Mouse (Mus musculus) frontal cortex, postnatal 36 days (tissue): ENCODE results near the gene Erich3.

Experiments used
- DNase-seq, 2 experiments: peaks; one replicate each; pipeline ENCODE4 v3.0.0; 2022; ENCODE audit warnings: low spot score in 2 of 2

Gene Erich3

DNA sequence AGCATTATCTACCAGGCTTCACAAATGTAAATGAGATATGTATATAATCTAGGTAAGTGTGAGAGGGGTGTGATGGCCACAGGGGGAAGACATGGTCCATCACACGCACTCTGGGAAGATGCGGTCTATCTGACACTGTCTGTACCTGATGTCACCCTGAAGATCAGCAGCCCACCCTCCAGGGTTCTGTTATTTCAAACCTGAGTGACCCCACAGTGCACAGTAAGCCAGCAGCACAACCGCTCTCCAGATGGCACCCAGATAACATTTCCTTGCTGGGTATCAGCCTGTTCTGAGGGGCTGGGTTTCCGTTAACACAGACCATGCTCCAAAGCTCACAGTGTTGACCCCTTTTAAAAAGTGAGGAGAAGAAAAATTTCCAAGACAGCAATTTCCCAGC, 102.7 kb downstream of the Erich3 start:
- no peak for DNase-seq

DNA sequence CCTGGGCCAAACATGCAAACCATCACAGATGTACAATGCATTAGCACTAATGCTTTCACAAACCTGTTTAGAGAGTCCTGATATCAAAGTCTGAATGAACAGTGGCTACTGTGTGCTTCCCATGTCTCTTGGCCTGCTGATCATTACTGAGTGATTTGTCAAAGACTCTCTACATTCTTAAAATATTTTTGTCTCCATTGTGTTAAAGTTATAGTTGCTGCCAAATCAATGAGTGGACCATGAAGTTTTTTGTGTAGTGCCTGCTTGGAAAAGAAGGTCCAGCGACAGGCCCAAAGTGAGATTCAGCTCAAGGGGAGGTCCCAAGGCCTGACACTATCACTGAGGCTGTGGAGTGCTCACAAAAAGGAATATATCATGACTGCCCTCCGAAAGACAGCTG, 108.0 kb downstream of the Erich3 start:
- DNase-seq: no peak

DNA sequence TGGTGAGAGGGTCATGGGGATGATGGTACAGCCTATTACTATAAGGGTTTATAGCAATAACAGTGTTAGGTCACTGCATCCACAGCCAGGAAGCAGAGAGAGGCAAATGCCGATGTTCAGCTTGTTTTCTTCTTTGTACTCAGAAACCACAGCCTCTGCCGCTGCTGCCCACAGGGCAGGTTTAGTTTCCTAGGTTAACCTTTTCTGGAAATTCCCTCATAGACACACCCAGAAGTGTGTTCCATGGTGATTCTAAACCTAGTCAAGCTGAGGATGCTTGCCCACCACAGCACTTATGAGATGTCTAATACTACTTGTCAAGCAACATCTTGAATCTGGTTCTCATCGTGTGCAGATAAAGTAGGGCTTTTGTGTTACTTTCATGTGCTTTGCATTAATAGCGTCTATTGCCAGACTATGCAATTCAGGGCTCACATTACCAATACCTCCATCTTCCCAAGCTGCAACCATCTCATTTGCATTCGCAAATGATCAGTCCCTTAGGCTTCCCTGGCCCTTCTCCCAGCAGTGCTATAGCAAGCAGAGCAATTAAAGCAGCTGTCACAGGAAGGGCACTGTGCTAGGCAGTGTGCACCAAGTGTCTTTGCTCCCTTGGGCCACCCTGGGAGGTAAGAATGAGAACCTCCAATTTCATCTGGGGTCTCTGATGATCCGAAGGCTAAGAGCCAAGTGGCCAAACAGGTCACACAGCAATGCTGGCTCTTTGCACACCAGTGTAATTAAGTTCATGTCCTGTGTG, 115.4 kb downstream of the Erich3 start:
- DNase-seq: no peak

GRCm38 (mm10) chr3:154786354-154786753, 122.7 kb downstream of the Erich3 start:
- no peak for DNase-seq

- no peak for DNase-seq
These were observed 124.0 kb downstream of the Erich3 start for GRCm38 (mm10) chr3:154787611-154788010.

- no peak for DNase-seq
These were observed 129.9 kb downstream of the Erich3 start for GRCm38 (mm10) chr3:154793571-154793970.

DNA sequence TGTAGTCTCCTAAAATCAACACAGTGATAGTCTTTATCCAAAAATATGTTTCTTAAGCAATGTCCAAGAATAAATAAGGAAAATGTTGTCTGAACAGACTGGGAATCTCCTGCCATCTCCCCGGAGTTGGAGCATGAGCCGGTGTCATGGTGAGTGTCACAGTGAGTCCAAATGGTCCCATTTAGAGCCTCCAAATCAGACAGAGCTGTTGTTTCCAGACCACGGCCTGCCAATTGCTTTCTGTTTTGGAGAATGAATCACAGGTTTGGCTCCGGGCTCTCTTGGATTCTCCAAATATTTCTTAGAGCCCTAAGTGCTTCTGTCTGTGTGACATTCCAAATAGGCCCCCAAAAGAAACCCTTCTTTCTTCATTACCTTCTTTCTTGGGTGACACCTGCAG, 135.1 kb downstream of the Erich3 start:
- DNase-seq: no peak

- DNase-seq: no peak
These were observed 136.8 kb downstream of the Erich3 start for GRCm38 (mm10) chr3:154800454-154800853.

DNA sequence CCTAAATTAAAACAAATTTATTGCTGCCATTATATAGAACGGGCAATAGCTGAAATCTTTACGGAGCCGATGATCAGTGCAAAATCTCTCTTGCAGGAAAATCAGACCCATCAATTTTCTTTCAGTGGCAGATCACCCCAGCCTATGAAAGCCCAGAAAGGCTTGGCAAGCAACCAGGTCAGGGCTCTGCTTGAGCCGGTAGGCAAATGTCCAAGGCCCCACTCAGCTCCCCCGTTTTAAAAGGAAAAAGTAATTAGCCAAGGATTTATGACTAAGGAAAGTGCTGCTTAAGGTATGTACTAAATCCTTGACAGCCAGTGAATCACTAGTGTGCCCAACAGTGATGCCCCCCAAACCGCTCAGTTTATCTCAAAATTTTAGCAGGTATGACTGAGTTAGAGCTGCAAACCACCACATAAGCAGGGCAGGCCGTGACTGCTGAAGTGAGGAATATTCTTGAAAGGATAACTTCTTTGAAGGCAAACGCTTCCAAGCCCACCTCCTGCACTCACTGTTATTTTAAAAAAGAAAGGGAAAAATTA, 137.3 kb downstream of the Erich3 start:
- no peak for DNase-seq

DNA sequence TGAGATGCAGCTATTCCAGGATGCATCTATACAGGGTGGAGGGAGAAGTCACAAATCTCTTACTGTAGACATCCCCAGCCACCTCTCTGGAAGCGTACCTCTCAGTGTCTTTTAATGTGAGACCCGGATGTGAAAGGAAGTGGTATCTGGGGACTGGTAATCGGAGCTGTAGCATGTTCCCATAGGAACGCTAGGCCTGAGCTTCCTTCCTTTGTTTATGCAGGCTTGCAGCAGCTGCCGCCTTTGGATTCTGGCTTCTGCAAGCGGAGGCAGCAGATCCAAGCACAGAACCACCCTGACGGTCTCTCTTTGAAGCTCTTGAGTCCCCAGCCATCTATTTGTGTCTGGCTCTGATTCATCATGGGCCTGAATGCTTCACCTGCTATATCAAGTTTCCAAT, 143.0 kb downstream of the Erich3 start:
- DNase-seq: peak; percentile 48 to 74

DNA sequence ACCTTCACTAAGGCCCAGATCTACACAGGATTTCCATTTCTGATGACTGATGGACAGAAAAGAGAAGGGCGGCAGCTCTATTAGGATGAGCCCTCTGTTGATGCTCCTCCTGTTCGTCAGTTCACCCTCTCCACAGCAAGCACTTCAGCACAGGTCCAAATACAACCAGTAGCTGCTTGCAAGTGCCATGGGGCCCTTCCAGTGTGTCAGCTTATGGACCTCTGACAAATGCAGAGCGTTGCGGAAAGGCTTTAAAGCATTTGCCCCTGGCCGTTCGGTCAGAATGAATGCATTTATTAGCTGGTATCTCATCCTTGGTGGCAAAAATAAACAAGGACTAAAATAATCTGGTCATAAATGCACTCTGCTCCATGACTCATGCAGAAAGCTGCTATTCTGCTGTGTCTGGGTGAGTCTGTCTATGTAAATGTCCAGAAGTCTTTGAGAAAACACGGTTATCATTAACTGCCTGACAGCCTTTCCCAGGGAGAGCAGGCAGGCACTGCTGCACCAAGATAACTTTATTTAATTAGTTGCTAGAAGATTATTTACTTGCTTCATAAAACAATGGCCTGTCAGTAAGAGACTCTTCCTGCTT, 146.7 kb downstream of the Erich3 start:
- DNase-seq: no peak

DNA sequence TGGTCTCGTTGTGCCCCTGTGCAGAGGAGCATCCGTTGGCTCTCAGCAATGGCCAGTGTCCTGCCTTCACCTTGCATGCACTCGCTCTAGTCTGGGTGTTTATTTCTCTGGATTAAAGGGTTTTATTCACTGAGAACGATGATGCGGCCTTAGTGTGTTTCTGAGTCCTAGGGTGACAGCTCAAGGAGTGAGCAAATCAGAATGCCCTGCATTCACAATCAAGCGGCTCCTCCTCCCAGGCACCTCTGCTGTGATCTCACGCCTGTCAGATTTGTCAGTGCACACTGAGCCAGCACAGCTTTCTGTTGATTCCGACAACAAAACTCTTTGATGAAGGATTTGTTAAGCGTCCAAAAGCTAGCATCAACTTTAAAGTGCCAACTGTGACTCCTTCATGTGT, 147.6 kb downstream of the Erich3 start:
- no peak for DNase-seq

DNA sequence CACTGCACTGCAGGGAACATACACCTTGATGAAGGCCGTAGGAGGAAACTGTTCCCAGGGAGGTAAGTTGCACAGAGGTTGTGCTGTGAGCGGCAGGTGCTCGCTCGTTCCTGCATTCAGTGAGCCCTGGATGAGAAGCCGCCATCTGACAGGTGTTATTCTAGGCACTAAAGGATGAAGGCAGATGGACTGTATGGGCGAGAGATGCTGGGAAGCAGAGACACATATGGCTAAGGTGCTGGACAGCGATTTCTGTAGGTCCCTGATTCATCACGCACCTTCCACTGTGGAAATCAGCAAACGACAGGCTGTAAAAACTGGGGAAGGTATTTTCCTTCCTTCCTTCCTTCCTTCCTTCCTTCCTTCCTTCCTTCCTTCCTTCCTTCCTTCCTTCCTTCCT, 148.2 kb downstream of the Erich3 start:
- DNase-seq: no peak

GRCm38 (mm10) chr3:154812893-154813292, 149.2 kb downstream of the Erich3 start:
- DNase-seq: no peak

- DNase-seq: no peak
These were observed 151.9 kb downstream of the Erich3 start for GRCm38 (mm10) chr3:154815606-154816005.

DNA sequence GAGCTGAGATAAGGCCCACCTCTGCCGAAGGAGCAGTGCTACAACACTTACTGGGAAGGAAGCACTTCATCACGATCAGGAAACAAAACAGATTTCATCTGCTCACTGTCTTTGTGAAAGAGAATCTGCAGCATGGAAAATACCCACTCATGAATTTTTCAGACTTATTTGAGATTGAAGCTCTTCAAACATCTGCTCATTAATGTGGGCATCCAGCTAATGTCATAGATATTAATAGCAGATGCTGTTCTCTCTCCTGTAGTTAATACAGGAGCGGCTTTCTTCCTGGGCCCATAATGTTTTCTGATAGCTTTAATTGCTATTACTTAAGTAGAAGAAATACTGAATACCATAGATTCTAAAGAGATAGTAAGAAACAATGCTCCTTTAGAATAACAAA, 152.6 kb downstream of the Erich3 start:
- no peak for DNase-seq

DNA sequence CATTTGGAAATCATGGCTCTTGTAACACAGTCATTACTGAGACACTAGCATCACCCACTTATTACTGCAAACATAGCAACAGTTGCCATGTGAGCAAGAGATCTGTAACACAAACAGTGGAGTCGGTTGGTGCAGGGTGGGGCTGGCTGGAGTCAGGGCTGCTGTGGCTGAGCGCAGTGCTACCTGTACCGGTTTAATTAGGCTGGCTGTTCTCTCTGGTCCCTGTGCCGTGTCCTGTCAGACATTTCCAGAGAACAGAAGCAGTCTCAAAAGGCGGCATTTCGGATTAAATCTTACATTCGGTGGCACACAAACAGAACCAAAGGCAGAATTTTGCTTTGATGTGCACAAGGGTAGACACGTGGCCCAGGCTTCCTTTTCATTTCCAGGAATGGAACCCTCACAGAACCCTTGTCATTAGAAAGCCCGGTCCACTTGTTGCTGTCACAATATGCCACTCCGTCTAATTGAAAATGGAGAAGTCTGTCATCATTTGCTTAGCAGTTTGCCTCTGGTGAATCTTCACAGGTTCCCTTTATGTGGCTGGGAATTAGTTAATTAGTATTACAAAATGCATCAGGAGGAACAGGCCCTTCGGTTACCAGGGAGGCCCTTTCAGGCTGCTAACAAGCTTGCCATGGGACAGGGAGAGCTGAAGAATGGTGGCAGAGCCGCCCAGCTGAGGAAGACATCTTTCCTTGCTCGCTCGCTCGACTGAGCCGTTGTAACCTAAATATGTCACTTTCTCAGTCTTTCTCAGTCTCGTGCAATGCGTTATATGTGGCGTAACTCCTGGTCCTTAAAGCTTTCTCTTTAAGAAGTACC, 153.4 kb downstream of the Erich3 start:
- peak in 1 of 2 experiments; percentile 63 for DNase-seq
